Mouse (Mus musculus) v-Abl transformed pro-B cells (cell line): ENCODE results near the gene Hmgcs2.

Experiments used
- in situ Hi-C, 2 experiments: fragments of 400-800 bp; cut with MboI; formaldehyde crosslinking; loops; one replicate each; pipeline ENCODE4 v1.15.1; 2025; ENCODE audit not compliant: unreplicated experiment in 2 of 2

The Hmgcs2 gene

DNA sequence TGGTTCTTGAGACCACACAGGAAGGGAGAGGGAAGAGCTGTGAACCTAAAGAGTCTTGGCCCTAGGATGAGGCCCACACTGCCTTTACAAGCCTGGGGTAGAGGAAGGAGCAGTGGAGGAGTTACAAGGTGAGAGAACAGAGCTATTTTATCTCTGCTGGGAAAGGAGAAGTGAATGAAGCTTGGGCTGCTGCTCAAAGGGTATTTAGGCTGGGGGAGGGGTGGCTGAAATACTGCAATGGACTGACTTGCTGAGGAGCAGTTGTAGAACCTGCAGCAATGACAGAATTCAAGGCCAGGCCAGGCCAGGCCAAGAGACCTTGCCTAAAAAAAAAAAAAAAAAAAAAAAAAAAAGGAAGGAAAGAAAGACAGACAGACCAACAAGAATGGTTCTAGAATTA is 55.1 kb downstream of the Hmgcs2 start:
- in situ Hi-C loops = loop anchor here in 1 of 2 experiments (10.0 kb wide), 1 partner anchor 571 kb away; no protein-coding TSS in a partner anchor

GRCm38 (mm10) chr3:98335886-98336285 is 55.7 kb downstream of the Hmgcs2 start:
- in situ Hi-C loops = loop anchor here in 1 of 2 experiments (10.0 kb wide), 1 partner anchor 571 kb away; no protein-coding TSS in a partner anchor

- in situ Hi-C loops = loop anchor here in 1 of 2 experiments (10.0 kb wide), 1 partner anchor 572 kb away; no protein-coding TSS in a partner anchor
Measured at GRCm38 (mm10) chr3:98336661-98337654, 56.7 kb downstream of the Hmgcs2 start.

GRCm38 (mm10) chr3:98338584-98339041 is 58.4 kb downstream of the Hmgcs2 start:
- in situ Hi-C loops = loop anchor here in 1 of 2 experiments (10.0 kb wide), 1 partner anchor 574 kb away; no protein-coding TSS in a partner anchor

GRCm38 (mm10) chr3:98339097-98339705 is 59.0 kb downstream of the Hmgcs2 start:
- in situ Hi-C loops = loop anchor here in 1 of 2 experiments (10.0 kb wide), 1 partner anchor 574 kb away; no protein-coding TSS in a partner anchor

DNA sequence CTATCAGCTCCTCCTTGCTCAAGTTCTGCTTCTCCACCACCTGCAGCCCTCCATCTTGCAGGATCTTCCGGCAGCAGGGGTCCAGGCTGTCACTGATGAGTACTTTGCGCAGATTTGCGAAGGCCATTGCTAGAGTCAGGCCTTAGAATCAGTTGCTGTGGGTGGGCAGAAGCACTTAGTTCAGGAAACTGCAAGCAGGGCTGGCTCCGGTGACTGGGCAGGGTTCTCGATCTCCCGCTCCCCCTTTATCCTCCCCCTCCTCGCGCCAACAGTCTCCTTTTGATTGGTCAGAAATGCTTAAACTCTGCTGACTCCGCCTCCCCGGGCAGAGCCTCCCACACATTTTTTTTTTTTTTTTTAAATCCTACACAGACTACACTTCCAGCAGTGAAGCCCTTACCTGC is 59.5 kb downstream of the Hmgcs2 start, which contains the start of gene Phgdh:
Phgdh (minus strand) TSS at position 285 of the 404 bp plus-strand sequence.
- in situ Hi-C loops = loop anchor here in 1 of 2 experiments (10.0 kb wide), 2 partner anchors 575 to 1825 kb away; partner anchors contain the start of genes Gdap2 and Wdr3

- in situ Hi-C loops = loop anchor here in 1 of 2 experiments (10.0 kb wide), 1 partner anchor 1824 kb away; the partner anchor contains the start of genes Gdap2 and Wdr3
Measured at GRCm38 (mm10) chr3:98340818-98341594, 60.8 kb downstream of the Hmgcs2 start.

DNA sequence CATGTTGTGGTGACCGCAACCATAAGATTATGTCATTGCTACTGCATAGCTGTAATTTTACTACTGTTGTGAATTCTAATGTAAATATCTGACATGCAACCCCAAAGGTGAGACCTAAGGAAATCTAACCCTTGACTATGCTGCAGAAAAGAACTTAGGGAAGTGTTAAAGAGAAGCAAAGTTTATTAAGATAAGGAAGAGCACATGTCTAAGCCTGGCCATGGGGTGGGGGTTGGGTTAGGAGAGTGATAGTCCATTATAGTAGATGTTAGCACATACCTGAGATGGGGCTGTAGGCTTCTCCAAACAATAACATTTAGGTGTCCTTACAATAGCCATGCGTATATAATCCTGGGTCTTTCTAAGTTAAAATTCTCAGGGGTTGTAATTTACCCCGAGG is 63.0 kb downstream of the Hmgcs2 start:
- in situ Hi-C loops = loop anchor here in 1 of 2 experiments (10.0 kb wide), 1 partner anchor 1822 kb away; the partner anchor contains the start of genes Gdap2 and Wdr3

DNA sequence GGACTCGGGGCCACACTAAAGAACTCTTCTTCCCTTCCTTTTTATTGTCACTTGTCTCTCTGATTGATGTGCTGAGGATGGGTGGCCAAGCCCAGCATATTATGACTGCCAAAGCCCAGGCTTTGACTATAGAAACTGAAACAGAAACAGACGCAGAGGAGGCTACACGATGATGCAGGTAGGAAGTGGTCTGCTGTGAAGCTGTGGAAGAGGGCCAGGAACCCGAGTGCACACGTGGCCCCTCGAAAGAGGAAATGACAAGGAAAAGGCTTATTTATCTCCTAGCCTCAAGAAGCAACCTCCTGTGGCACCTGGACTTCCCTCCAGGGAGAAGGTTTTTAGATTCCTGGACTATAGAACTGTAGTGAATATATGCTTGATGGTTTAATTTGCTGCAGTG is 67.9 kb downstream of the Hmgcs2 start:
- in situ Hi-C loops = loop anchor here in 1 of 2 experiments (10.0 kb wide), 1 partner anchor 1817 kb away; the partner anchor contains the start of genes Gdap2 and Wdr3

DNA sequence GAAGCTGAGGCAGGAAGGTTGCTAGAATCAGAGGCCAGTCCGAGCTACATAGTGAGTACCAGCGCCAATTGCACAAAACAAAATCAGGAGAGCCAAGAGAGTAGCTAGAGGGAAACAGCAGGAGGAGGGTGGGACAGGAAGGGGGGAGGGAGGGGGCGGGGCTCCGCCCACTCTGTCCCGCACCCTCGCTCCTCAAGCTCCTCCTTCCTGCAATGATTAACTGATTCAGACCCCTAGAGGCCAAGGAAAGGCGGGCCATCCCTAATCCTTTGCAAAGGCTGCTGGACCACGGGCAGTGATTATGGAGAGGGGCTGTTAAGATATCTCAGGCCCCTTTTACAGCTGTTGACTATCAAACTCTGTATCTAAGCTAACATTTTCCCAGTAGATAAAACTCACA is 68.5 kb downstream of the Hmgcs2 start:
- in situ Hi-C loops = loop anchor here in 1 of 2 experiments (10.0 kb wide), 1 partner anchor 1816 kb away; the partner anchor contains the start of genes Gdap2 and Wdr3

GRCm38 (mm10) chr3:98353892-98354291 is 73.7 kb downstream of the Hmgcs2 start:
- in situ Hi-C loops = loop anchor here in 1 of 2 experiments (10.0 kb wide), 1 partner anchor 129 kb away; the partner anchor contains the start of gene Reg4

DNA sequence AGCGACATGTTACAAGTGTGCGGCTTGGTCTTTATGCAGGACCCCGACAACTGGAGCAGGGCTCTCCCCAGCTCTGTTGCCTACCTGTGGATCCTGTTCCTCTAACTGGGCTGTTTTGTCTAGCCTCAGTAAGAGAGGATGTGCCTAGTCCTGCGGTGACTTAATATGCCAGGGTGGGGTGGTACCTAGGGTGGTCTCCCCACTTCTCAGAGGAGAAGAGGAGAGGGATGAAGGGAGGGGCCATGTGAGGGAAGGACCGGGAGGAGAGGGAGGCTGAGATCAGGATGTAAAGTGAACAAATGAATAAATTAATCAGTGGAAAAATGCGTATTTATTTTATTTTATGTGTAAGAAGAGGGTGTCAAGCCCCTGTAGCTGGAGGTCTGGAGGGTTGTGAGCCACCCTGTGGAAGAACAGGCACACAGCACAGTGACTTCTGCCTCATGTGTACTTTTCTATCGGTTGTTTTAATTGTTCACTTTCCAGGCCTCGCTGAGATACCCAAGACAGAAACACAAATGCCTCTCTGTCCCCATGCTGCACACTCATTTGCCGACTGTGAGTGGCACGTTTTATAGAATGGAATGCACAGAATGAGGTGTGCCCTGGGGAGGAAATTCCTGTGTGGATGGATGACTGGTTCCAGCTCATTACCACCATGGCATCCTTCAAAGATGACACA is 75.2 kb downstream of the Hmgcs2 start:
- in situ Hi-C loops = loop anchor here in 1 of 2 experiments (10.0 kb wide), 1 partner anchor 131 kb away; the partner anchor contains the start of gene Reg4

DNA sequence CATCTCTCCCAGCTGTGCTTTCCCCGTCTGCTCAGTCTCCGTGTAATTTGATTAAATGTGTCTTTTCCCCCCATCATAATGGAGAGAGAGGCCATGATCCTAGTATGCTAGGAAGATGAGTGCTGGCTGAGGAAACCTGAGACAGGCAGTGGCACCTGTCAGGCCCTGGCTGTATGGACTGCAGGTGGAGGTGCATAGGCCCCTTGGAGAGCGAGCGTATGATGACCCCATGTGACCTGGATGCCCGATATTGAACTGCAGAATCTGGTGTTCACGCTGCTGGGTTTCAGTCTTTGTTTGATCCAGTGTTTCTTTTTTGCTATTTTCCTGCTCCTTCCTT is 75.8 kb downstream of the Hmgcs2 start:
- in situ Hi-C loops = loop anchor here in 1 of 2 experiments (10.0 kb wide), 1 partner anchor 131 kb away; the partner anchor contains the start of gene Reg4

DNA sequence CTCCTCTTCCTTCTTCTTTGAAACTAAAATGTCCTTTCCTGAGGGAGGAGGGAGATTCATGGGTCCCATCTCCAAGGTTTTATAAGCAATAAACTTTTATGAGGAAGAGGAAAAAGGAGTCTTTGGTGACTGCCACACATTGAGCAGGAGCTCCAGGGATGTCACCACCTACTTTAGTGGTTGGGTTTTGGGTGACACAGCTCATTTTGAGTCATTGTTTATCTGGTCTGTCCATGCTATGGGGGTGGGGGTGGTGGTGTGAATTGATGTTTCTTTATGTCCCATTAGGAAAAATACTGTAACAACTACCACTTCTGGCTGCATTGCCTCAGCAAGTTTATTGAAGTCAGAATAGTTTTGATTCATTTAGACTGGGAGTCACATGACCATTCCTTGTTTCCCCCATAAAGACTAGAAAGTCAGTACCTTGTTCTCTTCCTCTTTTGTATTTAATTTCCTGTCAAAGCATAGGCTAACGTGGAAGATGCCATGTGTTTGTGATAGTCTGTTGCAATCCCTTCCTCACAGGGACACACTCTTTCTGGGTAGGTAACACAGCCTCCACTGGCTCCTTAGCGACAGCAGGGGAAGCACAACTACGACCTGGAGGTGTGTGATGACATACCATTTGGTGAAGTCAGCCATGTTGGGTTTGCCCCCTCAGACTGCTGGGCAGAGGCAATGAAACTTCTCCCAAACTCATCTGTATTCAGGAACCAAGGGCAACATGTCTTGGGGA is 76.6 kb downstream of the Hmgcs2 start:
- in situ Hi-C loops = loop anchor here in 1 of 2 experiments (10.0 kb wide), 1 partner anchor 132 kb away; the partner anchor contains the start of gene Reg4
